Mouse (Mus musculus): ENCODE data around the gene Commd2.

Gene Commd2

DNA sequence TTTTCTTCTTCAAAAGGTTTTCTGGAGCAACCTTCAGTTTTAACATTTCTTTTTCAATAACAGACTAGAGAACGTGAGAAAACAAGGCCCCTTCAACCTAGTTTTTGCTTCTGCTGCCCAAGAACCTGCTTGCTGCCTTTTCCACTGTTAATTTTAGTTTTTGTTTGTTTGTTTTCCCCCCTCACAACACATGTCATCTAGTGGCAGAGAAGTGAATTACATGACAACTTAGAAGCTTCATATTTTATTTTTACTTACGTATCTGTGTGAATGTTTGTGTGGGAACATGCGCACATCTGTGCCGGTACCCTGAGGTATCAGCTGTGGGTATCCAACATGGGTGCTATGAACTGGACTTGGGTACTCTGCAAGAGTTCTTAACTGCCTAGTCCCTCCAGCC, 35.9 kb downstream of the Commd2 start:
- ATAC-seq (ENCODE audit: low TSS enrichment), result no peak

DNA sequence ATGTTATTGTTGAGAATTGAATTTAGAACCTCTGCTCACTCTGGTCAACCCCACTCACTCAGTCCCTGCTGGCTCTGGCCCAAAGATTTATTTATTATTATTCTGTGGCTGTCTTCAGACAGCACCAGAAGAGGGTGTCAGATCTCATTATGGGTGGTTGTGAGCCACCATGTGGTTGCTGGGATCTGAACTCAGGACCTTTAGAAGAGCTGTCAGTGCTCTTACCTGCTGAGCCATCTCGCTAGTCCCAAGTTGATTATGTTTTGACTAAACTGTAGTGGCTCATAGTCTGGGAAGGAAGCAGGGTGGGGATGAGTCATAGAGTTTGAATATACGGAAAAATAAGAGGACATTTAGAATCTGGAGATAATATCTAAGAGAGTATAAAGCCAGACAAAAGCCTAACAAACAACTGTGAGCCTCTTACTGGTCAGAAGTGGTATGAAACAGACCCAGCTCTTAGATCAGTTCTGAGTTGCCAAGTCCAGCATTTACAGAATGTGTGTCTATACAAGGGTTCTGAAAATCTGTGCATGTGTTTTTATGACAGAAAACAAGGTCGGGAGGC, 39.0 kb downstream of the Commd2 start:
- ATAC-seq (ENCODE audit: low TSS enrichment), result no peak

DNA sequence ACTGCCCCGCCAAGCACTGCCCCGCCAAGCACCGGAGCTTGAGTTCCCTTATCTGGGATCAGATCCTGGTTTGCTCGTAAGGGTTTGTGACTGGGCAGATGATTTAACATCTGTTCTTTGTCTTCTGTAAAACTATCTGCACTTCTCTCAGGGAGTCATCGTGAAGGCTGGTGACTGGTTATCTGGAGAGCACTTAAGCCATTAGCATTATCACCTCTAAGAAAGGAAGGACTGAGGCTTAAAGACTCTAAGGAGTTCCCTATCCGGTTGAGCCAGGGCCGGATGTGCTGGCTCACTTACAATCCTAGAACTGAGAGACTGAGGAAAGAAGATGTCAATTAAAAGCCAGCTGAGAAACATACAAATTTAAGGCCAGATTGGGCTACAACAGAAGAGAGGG, 39.7 kb downstream of the Commd2 start:
- ATAC-seq (ENCODE audit: low TSS enrichment), result no peak

DNA sequence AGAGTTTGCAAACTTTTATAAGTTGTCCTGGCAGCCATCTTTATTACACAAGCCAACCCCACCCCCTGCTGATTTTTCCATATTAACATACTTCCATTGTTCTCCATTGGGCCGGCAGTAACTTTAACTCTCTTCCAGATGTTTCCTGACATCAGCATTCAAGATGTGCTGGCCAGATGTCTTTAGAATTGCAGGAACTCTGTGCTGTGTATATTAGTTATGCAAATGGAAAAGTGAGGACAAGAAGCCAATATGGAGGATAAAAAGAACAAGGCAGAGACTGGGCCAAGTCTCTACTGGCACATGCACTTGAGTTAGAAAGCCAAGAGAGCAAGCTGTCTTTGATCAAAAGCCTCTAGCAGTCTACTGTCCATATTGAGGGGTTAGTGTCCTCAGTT, 46.9 kb downstream of the Commd2 start:
- no peak for ATAC-seq (ENCODE audit: low TSS enrichment)

DNA sequence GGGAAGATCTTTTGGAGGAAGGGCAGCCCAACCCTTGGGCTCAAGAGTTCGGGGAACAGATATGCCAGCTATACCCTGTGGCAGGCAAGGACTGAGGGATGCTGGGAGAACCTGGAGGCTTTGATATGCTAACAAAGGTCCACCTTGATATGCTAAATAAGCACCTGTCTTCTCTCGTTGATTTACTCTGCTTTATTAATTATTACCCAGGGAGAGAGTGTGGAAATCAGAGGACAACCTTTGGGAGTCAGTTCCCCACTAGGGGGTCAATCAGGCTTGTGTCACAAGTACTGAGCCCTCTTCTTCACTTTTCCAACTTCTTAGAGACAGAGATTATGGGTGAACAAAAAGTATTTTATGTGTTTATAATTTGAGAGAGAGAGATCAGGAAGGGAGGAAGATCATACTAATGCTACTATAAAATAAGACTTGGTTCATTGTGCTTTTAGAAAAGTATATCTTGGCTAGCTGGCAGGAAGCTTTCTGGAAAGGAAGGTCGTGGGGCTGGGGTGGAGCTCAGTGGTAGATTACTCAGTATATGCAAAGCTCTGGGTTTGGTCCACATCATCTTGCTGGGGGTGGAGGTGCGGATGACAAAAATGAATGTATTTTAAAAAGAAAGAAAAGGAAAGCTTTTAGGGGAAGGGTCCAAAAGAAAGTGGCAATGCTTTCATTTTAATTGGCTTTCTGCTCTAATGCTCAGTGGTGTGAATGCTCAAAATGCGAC, 47.5 kb downstream of the Commd2 start:
- ATAC-seq (ENCODE audit: low TSS enrichment), result no peak

DNA sequence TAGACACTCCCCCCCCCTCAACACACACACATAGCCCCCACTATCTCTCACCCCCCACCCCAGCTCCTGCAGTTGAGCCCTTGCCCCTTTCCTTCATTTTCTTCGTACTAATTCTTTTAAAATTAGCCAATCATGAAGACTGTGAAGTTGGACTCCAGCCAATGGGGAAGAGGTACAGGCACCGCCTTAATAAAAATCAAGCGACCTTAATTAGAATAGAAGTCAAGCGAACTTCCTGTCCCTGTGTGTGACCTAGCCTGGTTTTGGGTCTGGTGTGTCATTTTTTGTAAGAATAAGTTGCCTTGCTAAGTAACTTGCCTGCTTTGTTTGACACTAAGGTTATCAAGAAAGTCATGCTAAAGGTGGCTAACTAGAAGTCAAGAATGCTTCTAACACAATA, 48.9 kb downstream of the Commd2 start:
- ATAC-seq (ENCODE audit: low TSS enrichment), result no peak

DNA sequence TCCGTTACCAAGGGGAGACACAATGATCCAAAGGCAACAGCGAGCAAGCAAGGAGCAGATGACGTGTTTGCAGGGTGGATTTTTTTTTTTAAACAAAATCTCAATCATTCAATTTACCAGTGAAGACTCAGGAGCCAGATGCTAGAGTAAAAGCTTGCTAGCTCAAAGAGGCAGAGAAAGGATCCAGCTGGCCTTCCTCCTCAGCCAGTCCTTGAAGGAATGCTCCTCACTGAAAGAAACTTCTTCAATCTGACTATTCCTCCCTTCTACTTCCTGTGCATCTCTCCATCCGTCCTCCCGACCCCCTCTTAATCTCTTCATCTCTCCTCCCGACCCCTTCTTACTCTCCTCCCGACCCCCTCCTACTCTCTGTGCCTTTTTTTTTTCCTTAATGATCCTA, 54.9 kb downstream of the Commd2 start:
- ATAC-seq (ENCODE audit: low TSS enrichment), result no peak

DNA sequence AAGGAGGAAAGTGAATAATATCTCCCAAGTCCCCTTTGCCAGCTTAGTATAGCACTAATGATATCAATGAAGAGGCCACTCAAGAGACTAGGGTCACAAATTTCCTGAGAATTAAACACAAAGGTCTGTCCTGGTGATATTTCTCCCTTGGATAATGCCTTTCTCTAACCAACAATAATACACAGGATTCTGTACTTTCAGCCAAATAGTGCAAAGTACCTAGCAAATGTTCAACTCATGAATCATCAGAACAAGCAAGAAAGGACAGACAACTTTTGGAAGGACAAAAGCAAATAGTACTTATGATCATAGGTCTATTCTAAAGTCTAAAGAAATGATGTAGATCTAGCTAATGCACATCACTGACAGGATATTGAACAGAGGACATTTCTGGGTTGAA, 56.0 kb downstream of the Commd2 start:
- no peak for ATAC-seq (ENCODE audit: low TSS enrichment)
